Mouse (Mus musculus): ENCODE results near the gene Stk38. TPM values are rescaled to one million over a fixed set of nuclear protein-coding genes. Genes with fewer than 3 reads are reported as not detected.
"Not testable (repeated sequence)": the region's sequence is repeated elsewhere in the genome, so short reads cannot be mapped to it uniquely, and the experiment has no call there.

Gene Stk38
- polyA plus RNA-seq, 1 experiment from 2014 or later: 90.1 TPM

GRCm38 (mm10) chr17:29031771-29032273 lies 24.0 kb upstream of the Stk38 start:
- ATAC-seq (replicated peaks; ENCODE audit: low FRiP score) (peak; percentile 33; the same call in 1 of the 2 replicates), DNase-seq (ENCODE audit: low spot score) (no peak)
- H3K9me3 ChIP-seq (ENCODE audit: control insufficient read depth, low read length): no peaks in the 10 kb centered on the region
- WGBS: under 1% methylated on average over 26 of the region's 26 CpGs
- H3K27me3 ChIP-seq (replicated peaks; ENCODE audit: control insufficient read depth, insufficient read depth, low read length): no peaks in the 10 kb centered on the region
- H3K4me3 ChIP-seq (ENCODE audit: low read depth, low read length): peak overlapping the region; percentile 74
- H3K27ac ChIP-seq (ENCODE audit: low read depth, low read length): peak overlapping the region; percentile 99
- H3K4me1 ChIP-seq (replicated peaks; ENCODE audit: control insufficient read depth, insufficient read depth, low read length): peaks cover 23% of the 10 kb centered on the region
- H3K36me3 ChIP-seq (ENCODE audit: control insufficient read depth, insufficient read depth, low read length): peaks cover 6% of the 10 kb centered on the region
- peak overlapping the region; percentile 92 for H3K4me2 ChIP-seq
- H3K9ac ChIP-seq (ENCODE audit: low read depth, low read length): peak overlapping the region; percentile 99

- H3K4me1 ChIP-seq (replicated peaks; ENCODE audit: control insufficient read depth, insufficient read depth, low read length): peaks cover 18% of the 10 kb centered on the region
- not testable (repeated sequence) for H3K27me3 ChIP-seq (replicated peaks; ENCODE audit: control insufficient read depth, insufficient read depth, low read length); DNase-seq (ENCODE audit: low spot score); ATAC-seq (replicated peaks; ENCODE audit: low FRiP score); H3K9me3 ChIP-seq (ENCODE audit: control insufficient read depth, low read length); H3K36me3 ChIP-seq (ENCODE audit: control insufficient read depth, insufficient read depth, low read length)
- peak overlapping the region; percentile 99 for H3K9ac ChIP-seq (ENCODE audit: low read depth, low read length)
- peak overlapping the region; percentile 99 for H3K27ac ChIP-seq (ENCODE audit: low read depth, low read length)
- H3K4me2 ChIP-seq: peak overlapping the region; percentile 92
- H3K4me3 ChIP-seq (ENCODE audit: low read depth, low read length): peak overlapping the region; percentile 74
- 61% methylated on average over 7 of the region's 7 CpGs for WGBS
Measured at GRCm38 (mm10) chr17:29031085-29031711, 23.4 kb upstream of the Stk38 start.

GRCm38 (mm10) chr17:29030321-29031034 lies 22.7 kb upstream of the Stk38 start:
- WGBS: 74% methylated on average over 6 of the region's 6 CpGs
- Histone ChIP-seq H3K4me2 (no peak overlapping the region), H3K27me3 (replicated peaks; ENCODE audit: control insufficient read depth, insufficient read depth, low read length) (no peaks in the 10 kb centered on the region), H3K9ac (ENCODE audit: low read depth, low read length) (no peak overlapping the region), H3K9me3 (ENCODE audit: control insufficient read depth, low read length) (no peaks in the 10 kb centered on the region), H3K4me3 (ENCODE audit: low read depth, low read length) (no peak overlapping the region), H3K4me1 (replicated peaks; ENCODE audit: control insufficient read depth, insufficient read depth, low read length) (peaks cover 16% of the 10 kb centered on the region), H3K27ac (ENCODE audit: low read depth, low read length) (no peak overlapping the region), H3K36me3 (ENCODE audit: control insufficient read depth, insufficient read depth, low read length) (no peaks in the 10 kb centered on the region)
- DNase-seq (ENCODE audit: low spot score) (no peak), ATAC-seq (replicated peaks; ENCODE audit: low FRiP score) (no peak)

GRCm38 (mm10) chr17:29026652-29027356 lies 19.0 kb upstream of the Stk38 start:
- no peaks in the 10 kb centered on the region for H3K27me3 ChIP-seq (replicated peaks; ENCODE audit: control insufficient read depth, insufficient read depth, low read length)
- whole genome bisulfite sequencing: 60% methylated on average over 5 of the region's 5 CpGs
- DNase-seq (ENCODE audit: low spot score) (no peak), ATAC-seq (replicated peaks; ENCODE audit: low FRiP score) (no peak)
- H3K4me2 ChIP-seq: no peak overlapping the region
- H3K9ac ChIP-seq (ENCODE audit: low read depth, low read length): no peak overlapping the region
- H3K36me3 ChIP-seq (ENCODE audit: control insufficient read depth, insufficient read depth, low read length): no peaks in the 10 kb centered on the region
- peaks cover 21% of the 10 kb centered on the region for H3K4me1 ChIP-seq (replicated peaks; ENCODE audit: control insufficient read depth, insufficient read depth, low read length)
- H3K27ac ChIP-seq (ENCODE audit: low read depth, low read length): no peak overlapping the region
- no peaks in the 10 kb centered on the region for H3K9me3 ChIP-seq (ENCODE audit: control insufficient read depth, low read length)
- H3K4me3 ChIP-seq (ENCODE audit: low read depth, low read length): no peak overlapping the region

GRCm38 (mm10) chr17:29024896-29025565 lies 17.2 kb upstream of the Stk38 start:
- H3K36me3 ChIP-seq (ENCODE audit: control insufficient read depth, insufficient read depth, low read length): no peaks in the 10 kb centered on the region
- H3K9me3 ChIP-seq (ENCODE audit: control insufficient read depth, low read length): no peaks in the 10 kb centered on the region
- H3K4me1 ChIP-seq (replicated peaks; ENCODE audit: control insufficient read depth, insufficient read depth, low read length): peaks cover 16% of the 10 kb centered on the region
- no peaks in the 10 kb centered on the region for H3K27me3 ChIP-seq (replicated peaks; ENCODE audit: control insufficient read depth, insufficient read depth, low read length)
- H3K9ac ChIP-seq (ENCODE audit: low read depth, low read length): no peak overlapping the region
- H3K4me2 ChIP-seq: no peak overlapping the region; the same call in 1 of the 2 replicates
- ATAC-seq (replicated peaks; ENCODE audit: low FRiP score): no peak
- 54% methylated on average over 10 of the region's 10 CpGs for WGBS
- no peak overlapping the region for H3K27ac ChIP-seq (ENCODE audit: low read depth, low read length)
- no peak overlapping the region for H3K4me3 ChIP-seq (ENCODE audit: low read depth, low read length)
- DNase-seq (ENCODE audit: low spot score): no peak

- WGBS: 60% methylated on average over 22 of the region's 22 CpGs
Measured at GRCm38 (mm10) chr17:29024047-29024892, 16.5 kb upstream of the Stk38 start.

GRCm38 (mm10) chr17:29023346-29023745 lies 15.6 kb upstream of the Stk38 start:
- 88% methylated on average over 6 of the region's 6 CpGs for WGBS
- no peak overlapping the region for H3K9ac ChIP-seq (ENCODE audit: low read depth, low read length)
- no peaks in the 10 kb centered on the region for H3K9me3 ChIP-seq (ENCODE audit: control insufficient read depth, low read length)
- no peak overlapping the region for H3K4me3 ChIP-seq (ENCODE audit: low read depth, low read length)
- ATAC-seq (replicated peaks; ENCODE audit: low FRiP score) (no peak), DNase-seq (ENCODE audit: low spot score) (no peak)
- H3K4me1 ChIP-seq (replicated peaks; ENCODE audit: control insufficient read depth, insufficient read depth, low read length): peaks cover 16% of the 10 kb centered on the region
- no peaks in the 10 kb centered on the region for H3K27me3 ChIP-seq (replicated peaks; ENCODE audit: control insufficient read depth, insufficient read depth, low read length)
- H3K4me2 ChIP-seq: no peak overlapping the region
- H3K36me3 ChIP-seq (ENCODE audit: control insufficient read depth, insufficient read depth, low read length): no peaks in the 10 kb centered on the region
- H3K27ac ChIP-seq (ENCODE audit: low read depth, low read length): no peak overlapping the region

More at GRCm38 (mm10) chr17:29024047-29024892, 16.5 kb upstream of the Stk38 start:
- no peak overlapping the region for H3K27ac ChIP-seq (ENCODE audit: low read depth, low read length)
- DNase-seq (ENCODE audit: low spot score): no peak
- peaks cover 16% of the 10 kb centered on the region for H3K4me1 ChIP-seq (replicated peaks; ENCODE audit: control insufficient read depth, insufficient read depth, low read length)
- no peaks in the 10 kb centered on the region for H3K9me3 ChIP-seq (ENCODE audit: control insufficient read depth, low read length)
- no peak overlapping the region; the same call in 1 of the 2 replicates for H3K4me2 ChIP-seq
- H3K9ac ChIP-seq (ENCODE audit: low read depth, low read length): no peak overlapping the region
- H3K36me3 ChIP-seq (ENCODE audit: control insufficient read depth, insufficient read depth, low read length): no peaks in the 10 kb centered on the region
- no peak overlapping the region for H3K4me3 ChIP-seq (ENCODE audit: low read depth, low read length)
- no peak for ATAC-seq (replicated peaks; ENCODE audit: low FRiP score)
- H3K27me3 ChIP-seq (replicated peaks; ENCODE audit: control insufficient read depth, insufficient read depth, low read length): no peaks in the 10 kb centered on the region

Data from liver, embryonic 11.5 days (tissue).